Mouse (Mus musculus) heart, adult 9 months (tissue): Measurements from ENCODE around the gene Cfdp1.
"Not testable (repeated sequence)": the region's sequence is repeated elsewhere in the genome, so short reads cannot be mapped to it uniquely, and the experiment has no call there.

Experiments used
- DNase-seq, 2 experiments: peaks; one replicate each; pipeline ENCODE4 v3.0.0; 2022; ENCODE audit warnings: low spot score in 2 of 2

The Cfdp1 gene

DNA sequence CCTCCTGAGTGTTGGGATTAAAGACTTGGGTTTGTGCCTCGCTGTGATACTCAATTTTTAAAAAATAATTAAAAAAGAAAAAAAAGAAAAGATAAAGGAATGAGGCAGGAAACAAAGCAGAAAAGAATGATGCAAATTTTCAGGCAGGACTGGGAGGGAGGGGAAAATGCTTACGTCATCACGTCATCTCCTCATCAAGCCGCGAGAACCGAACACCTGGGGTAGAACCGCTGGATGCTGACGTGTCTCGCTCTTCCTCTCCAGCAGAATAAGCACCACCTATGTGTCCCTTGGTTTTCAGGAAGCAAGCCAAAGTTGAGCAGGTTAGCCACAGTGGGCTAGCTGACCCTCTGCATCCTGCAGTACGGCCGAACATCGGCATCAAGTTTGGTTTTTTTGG, 1.9 kb upstream of the Cfdp1 start:
- DNase-seq = no peak

DNA sequence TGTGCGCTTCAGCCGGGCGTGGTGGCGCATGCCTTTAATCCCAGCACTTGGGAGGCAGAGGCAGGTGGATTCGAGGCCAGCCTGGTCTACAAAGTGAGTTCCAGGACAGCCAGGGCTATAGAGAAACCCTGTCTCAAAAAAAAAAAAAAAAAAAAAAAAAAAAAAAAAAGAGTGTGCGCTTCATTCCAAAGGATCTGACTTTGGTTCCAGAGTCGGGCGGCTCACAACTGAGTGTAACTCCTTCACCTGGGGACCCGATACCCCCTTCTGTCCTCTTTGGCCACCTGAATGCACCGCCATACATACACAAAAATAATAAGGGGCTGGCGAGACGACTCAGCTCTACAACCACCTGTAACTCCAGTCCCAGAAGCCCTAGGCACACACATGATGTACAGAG, 872 bp downstream of the Cfdp1 start:
- not testable (repeated sequence) for DNase-seq

DNA sequence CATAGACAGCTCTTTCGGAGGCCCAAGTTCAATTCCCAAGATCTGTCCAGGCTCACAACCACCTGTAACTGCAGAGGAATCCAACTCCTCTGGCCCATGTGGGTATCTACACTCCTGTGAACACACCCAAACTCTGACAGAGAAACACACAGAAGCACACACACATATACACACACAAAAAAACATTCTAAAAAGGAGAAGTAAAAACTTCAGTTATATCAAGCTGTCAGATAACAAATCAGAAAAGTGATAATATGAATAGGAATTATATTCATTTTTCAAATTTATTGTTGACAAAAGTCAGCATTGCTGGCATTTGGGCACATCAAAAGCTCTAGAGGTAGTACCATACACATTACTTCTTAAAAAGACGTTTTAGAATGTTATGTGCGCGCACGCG, 7.3 kb downstream of the Cfdp1 start:
- DNase-seq = no peak

- DNase-seq = no peak
Measured at GRCm38 (mm10) chr8:111835540-111835939, 18.6 kb downstream of the Cfdp1 start.

- DNase-seq = peak; percentile 30 to 31
Measured at GRCm38 (mm10) chr8:111834011-111834410, 20.1 kb downstream of the Cfdp1 start.

DNA sequence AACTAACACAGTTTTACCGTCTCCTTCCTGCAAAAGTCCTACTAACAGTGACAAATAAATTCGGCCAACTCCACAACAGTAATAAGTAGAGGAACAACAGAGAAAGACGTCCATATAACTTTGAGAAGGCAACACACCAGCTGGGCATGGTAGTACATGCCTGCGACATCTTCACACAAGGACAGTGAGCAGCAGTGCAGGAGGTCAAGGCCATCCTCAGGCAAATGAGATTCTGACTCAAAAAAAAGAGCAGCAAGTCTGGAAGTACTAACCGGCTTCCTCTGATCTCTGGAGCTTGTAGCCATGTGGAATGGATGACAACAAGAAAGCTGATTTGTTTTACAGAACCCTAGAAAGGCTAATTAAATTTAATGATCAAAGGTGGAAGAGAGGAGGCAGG, 21.1 kb downstream of the Cfdp1 start:
- no peak for DNase-seq

DNA sequence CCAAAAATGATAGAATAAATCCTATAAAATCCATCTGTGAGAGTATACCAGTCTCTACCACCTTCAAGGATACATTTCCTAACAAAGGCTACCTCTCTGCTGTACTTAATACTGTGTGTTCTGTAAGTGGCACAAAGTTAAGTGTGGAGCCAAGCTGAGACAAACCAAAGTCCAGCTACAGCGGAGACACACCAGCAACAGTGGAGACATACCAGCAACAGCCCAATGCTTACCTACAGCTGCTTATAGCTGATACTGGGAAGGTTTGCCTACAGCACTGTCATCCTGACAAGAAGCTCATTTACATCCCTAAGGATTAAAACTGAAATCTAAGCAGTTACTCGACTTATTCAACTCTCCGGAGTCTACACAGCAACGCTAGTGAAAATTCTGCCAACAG, 22.1 kb downstream of the Cfdp1 start:
- no peak for DNase-seq

DNA sequence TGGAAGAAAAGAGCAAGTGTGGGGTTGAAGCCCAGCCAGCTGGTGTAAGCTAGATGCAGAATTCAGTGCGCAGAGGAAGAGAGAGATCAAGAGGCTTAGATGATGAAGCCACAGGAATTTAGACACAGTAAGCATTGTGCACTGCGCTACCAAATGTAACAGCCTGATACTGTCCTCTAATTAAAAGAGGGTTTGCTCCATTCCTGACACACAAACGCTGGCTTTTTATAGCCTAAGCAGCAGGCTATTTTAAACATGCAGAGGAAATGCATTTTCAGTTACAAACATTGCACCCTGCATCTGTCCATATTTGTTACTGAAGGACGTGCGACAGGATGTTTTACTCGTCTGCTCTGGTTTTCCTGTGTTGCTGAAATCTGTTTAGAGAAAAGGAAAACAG, 25.5 kb downstream of the Cfdp1 start:
- peak in 1 of 2 experiments; percentile 42 for DNase-seq

DNA sequence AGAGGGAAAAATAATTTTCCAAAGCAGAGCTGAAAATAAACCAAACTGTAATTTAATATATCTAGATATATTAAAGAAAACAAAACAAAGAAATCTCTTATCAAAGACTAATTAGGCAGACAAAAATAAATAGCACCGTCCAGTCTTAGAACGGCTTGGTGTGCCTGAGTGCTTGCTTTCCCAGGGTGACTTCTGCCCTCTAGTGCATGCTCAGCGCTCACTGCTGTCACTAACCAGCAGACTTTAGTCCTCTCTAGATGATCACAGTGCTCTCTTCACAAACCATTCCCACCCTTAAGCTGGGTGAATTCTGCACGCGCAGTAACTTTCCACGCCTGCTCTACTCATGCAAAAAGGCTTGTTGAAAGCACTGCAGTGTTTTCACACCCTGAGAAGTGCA, 28.9 kb downstream of the Cfdp1 start:
- DNase-seq = no peak

DNA sequence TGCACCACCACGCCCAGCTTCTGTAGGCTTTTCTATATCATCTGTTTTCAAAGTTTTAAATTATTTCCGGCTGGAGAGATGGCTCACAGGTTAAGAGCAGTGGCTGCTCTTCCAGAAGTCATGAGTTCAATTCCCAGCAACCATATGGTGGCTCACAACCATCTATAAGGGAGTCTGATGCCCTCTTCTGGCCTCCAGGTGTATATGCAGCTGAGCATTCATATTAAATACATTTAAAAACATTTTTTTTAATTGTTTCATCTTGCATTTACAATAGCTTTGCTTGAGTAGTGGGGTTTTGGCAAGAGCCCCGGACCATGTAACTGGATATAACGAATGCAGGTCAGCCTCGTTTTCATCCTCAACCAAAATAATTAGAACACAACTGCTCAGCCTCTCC, 29.8 kb downstream of the Cfdp1 start:
- no peak for DNase-seq

DNA sequence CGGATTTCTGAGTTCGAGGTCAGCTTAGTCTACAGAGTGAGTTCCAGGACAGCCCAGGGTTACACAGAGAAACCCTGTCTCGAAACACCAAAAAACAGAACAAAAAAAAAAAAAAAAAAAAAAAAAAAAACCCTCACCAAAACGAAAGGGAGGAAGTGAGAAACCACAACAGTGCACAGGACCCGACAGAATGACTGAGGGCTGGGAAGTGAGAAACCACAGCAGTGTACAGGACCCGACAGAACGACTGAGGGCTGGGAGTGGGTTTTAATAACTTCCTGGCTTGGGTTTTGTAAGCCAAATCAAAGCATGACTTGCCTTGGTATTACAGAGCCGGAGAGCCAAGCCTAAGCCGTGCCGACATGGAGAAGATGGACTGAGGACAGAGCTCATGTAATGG, 32.9 kb downstream of the Cfdp1 start:
- DNase-seq = peak in 1 of 2 experiments; percentile 37

GRCm38 (mm10) chr8:111820691-111821090, 33.4 kb downstream of the Cfdp1 start:
- no peak for DNase-seq

DNA sequence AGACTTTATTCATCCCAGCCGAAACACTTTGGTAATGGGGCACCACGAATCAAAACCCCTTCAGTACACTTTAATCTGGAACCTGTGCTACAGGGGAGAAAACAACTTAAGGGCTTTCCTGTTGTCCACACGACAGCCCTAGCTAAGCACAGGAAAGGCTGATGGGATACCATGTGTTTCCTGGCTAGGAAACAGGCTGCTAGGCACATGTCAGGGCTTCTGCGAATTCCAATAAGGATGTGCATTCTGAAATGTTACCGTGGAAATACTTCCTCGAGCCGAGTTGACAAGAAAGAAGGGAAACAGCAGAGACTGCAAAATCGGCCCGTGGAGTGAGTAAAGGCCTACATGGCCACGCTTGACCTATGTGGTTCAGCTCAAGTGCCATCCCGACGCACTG, 34.1 kb downstream of the Cfdp1 start:
- peak; percentile 25 to 64 for DNase-seq

DNA sequence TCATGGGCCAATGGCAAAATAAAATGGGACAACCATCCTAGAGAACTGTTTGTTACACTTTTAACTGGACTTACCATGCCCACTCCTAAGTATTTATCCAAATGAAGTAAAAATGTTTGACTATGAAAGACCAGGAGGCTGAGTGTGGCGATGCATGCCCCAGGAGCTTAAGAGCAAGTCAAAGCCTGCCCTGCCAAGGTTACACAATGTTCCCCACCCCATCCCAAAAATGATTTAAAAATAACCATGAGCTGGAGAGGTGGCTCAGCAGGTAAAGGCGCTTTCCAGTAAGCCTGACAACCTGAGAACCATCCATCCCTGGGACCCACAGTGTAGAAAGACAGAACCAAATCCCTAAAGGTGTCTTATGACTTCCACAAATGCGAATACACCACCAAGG, 35.5 kb downstream of the Cfdp1 start:
- no peak for DNase-seq

DNA sequence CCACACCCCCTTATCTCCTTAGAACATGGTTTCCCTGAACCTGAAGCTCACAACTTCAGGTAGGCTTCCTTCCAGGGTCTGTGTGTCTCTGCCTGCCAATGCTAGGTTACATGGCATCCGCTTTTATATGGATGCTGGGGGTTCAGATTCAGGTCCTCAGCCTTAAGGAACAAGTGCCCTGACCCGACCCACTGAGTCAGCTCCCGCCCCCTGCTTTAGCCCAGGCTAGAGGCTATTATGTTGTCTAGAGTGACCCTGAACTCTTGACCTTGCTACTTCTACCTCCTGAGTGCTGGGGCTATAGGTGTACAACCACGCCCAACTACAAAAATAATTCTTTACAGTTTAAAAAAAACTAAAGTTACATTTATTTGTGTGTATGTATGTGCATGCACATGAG, 39.0 kb downstream of the Cfdp1 start:
- no peak for DNase-seq

DNA sequence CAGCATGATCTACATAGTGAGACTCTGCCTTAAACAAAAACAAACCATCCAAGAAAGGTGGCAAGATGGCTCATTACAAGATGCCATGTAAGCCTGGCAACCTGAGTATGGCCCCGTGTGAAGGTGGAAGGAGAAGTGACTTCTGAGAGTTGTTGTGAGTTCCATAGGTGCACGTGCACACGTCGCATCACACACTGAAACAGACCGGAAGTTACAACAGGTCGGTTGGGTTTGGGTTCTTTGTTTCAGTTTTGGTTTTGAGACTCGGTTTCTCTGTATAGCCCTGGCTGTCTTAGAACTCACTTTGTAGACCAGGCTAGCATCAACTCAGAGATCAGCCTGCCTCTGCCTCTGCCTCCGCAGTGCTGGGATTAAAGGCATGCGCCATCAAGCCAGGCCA, 40.3 kb downstream of the Cfdp1 start:
- no peak for DNase-seq

GRCm38 (mm10) chr8:111812835-111813234, 41.3 kb downstream of the Cfdp1 start:
- DNase-seq = no peak

DNA sequence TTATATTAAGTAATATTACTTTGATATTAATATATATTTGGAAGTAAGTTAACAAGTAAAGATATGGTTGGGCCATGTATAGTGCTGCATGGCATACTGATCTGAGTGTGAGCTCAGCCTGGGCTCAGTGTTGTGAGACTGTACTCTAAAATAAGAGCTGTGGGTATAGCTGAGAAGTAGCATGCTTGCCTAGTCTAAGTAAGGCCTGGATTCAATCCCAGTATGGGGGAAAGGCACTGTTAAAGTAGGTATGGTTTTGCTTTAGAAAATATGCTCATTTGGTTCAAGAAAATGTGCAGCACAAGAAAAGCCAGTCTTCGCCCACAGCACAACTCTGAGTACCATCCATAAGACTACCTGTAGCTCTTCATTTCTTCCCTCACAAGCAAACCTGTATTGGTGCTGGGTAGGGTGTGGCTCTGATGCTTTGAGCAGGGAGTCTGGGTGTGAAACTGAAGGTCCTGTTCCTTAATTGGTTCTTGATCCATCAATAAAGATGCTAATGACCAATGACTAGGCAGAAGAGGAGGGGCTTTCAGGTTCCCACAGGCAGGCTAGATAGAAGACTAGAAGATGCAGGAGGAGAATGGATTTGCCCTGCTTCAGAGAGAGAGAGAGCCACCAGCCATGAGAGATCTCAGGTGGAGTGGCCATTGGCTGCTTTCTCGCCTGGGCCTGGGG, 43.3 kb downstream of the Cfdp1 start:
- DNase-seq = no peak

- DNase-seq = no peak
Measured at GRCm38 (mm10) chr8:111808891-111809622, 45.0 kb downstream of the Cfdp1 start.

GRCm38 (mm10) chr8:111808006-111808405, 46.1 kb downstream of the Cfdp1 start:
- no peak for DNase-seq

- DNase-seq = no peak
Measured at GRCm38 (mm10) chr8:111803362-111803761, 50.7 kb downstream of the Cfdp1 start.

DNA sequence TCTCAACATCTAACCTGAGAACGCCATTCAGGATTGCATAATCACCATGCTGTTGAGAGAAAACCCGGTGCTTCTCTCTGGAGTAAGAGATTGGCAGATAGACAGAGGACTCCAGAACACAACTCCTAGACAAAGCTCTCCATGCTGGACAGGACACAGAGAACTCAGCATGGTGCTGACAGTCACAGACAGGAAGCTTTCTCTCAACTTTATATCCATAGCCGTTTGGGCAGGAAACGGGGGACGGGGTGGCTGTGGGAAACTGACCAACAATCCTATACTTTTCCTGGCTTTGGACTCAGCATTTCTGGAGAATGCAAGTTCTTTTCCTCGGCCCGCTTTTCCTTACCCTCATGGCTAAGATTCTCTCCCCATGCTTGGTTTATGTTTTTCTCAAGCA, 51.8 kb downstream of the Cfdp1 start:
- DNase-seq = no peak

GRCm38 (mm10) chr8:111801456-111801855, 52.6 kb downstream of the Cfdp1 start:
- peak in 1 of 2 experiments; percentile 34 for DNase-seq

GRCm38 (mm10) chr8:111796528-111796927, 57.6 kb downstream of the Cfdp1 start:
- DNase-seq = peak in 1 of 2 experiments; percentile 38
